Mouse (Mus musculus) kidney, postnatal 4 days (tissue): ENCODE data around the gene Clcn1.

Experiments used
- DNase-seq, 2 experiments: peaks; one replicate each; pipeline ENCODE4 v3.0.0; 2021; ENCODE audit warnings: mixed read lengths in 2 of 2

Clcn1 gene

GRCm38 (mm10) chr6:42309816-42310378, 23.4 kb downstream of the Clcn1 start:
- DNase-seq, result peak; percentile 17 to 27

- DNase-seq, result no peak
These were observed 24.1 kb downstream of the Clcn1 start for GRCm38 (mm10) chr6:42310427-42311053.

GRCm38 (mm10) chr6:42318293-42318692, 31.8 kb downstream of the Clcn1 start:
- no peak for DNase-seq

GRCm38 (mm10) chr6:42323371-42324066, 37.0 kb downstream of the Clcn1 start:
- no peak for DNase-seq

GRCm38 (mm10) chr6:42324067-42324481, 37.6 kb downstream of the Clcn1 start:
- DNase-seq, result peak; percentile 28 to 35

GRCm38 (mm10) chr6:42324482-42325267, 38.2 kb downstream of the Clcn1 start, which contains the start of gene Fam131b:
Gene Fam131b (minus strand): TSS chr6:42324643.
- DNase-seq, result peak; percentile 27 to 43

GRCm38 (mm10) chr6:42325268-42325609, 38.8 kb downstream of the Clcn1 start:
- DNase-seq, result peak; percentile 86

GRCm38 (mm10) chr6:42326509-42326908, 40.0 kb downstream of the Clcn1 start:
- no peak for DNase-seq

GRCm38 (mm10) chr6:42328757-42329156, 42.3 kb downstream of the Clcn1 start:
- DNase-seq, result no peak

- DNase-seq, result no peak
These were observed 43.7 kb downstream of the Clcn1 start for GRCm38 (mm10) chr6:42330216-42330615.

GRCm38 (mm10) chr6:42330946-42331345, 44.5 kb downstream of the Clcn1 start:
- no peak for DNase-seq

- DNase-seq, result no peak
These were observed 52.7 kb downstream of the Clcn1 start for GRCm38 (mm10) chr6:42339189-42339588.

GRCm38 (mm10) chr6:42339981-42340380, 53.5 kb downstream of the Clcn1 start:
- DNase-seq, result no peak

GRCm38 (mm10) chr6:42342171-42342570, 55.7 kb downstream of the Clcn1 start:
- no peak for DNase-seq

- no peak for DNase-seq
These were observed 57.1 kb downstream of the Clcn1 start for GRCm38 (mm10) chr6:42343361-42344120.

GRCm38 (mm10) chr6:42344255-42344654, 57.8 kb downstream of the Clcn1 start:
- DNase-seq, result no peak

- DNase-seq, result no peak
These were observed 62.0 kb downstream of the Clcn1 start for GRCm38 (mm10) chr6:42348281-42349005.

GRCm38 (mm10) chr6:42349006-42349425, 62.5 kb downstream of the Clcn1 start:
- peak; percentile 77 to 83 for DNase-seq

- peak; percentile 94 to 97 for DNase-seq
These were observed 63.0 kb downstream of the Clcn1 start, which contains the start of gene Zyx for GRCm38 (mm10) chr6:42349426-42350020. Gene Zyx (plus strand): TSS chr6:42349630.

GRCm38 (mm10) chr6:42350021-42350967, 63.8 kb downstream of the Clcn1 start:
- DNase-seq, result peak; percentile 91 to 94
